Mouse (Mus musculus) olfactory bulb, adult 2 months (tissue): ENCODE measurements around the gene Mmp27. TPM values are rescaled to one million over a fixed set of nuclear protein-coding genes. Genes with fewer than 3 reads are reported as not detected.

Experiments used
- H3K27ac ChIP-seq: fragments of 200-500 bp; 2 replicates; pipeline ENCODE4 v1.5.1; 2012; ENCODE audit warnings: low read depth, low read length; ENCODE audit not compliant: insufficient read depth
- H3K4me1 ChIP-seq: fragments of 200-500 bp; 2 replicates; pipeline ENCODE4 v1.6.1; 2012; ENCODE audit warnings: low read length; ENCODE audit not compliant: control insufficient read depth, insufficient read depth
- H3K4me3 ChIP-seq: fragments of 200-500 bp; 2 replicates; pipeline ENCODE4 v1.5.1; 2012; ENCODE audit warnings: mild to moderate bottlenecking, low read depth, low read length, moderate library complexity; ENCODE audit not compliant: insufficient read depth
- CTCF ChIP-seq: fragments of 200-500 bp; IDR thresholded peaks from 2 replicates; pipeline ENCODE4 v1.5.1; 2012; ENCODE audit warnings: low read depth, mild to moderate bottlenecking, low read length, moderate library complexity; ENCODE audit not compliant: insufficient read depth
- POLR2A ChIP-seq: fragments of 200-500 bp; IDR thresholded peaks from 2 replicates; pipeline ENCODE4 v1.6.1; 2012; ENCODE audit warnings: mild to moderate bottlenecking, low read depth, low read length, moderate library complexity; ENCODE audit not compliant: insufficient read depth
- WGBS: fragments of 180-500 bp; shearing (Covaris S2); methylation state at CpG from one replicate; pipeline ENCODE4 v1.1.7; 2018; 5-methylcytosine and 5-hydroxymethylcytosine counted together
- polyA plus RNA-seq: library from polyadenylated mRNA; stranded (reverse); fragments of >200 nt; gene quantifications from 2 replicates; pipeline ENCODE4 v1.2.4, GENCODE M21; 2012; ENCODE audit warnings: low replicate concordance; ENCODE audit not compliant: missing spikeins, insufficient read depth, insufficient read length

The Mmp27 gene
- not detected in 2 replicates for polyA plus RNA-seq

DNA sequence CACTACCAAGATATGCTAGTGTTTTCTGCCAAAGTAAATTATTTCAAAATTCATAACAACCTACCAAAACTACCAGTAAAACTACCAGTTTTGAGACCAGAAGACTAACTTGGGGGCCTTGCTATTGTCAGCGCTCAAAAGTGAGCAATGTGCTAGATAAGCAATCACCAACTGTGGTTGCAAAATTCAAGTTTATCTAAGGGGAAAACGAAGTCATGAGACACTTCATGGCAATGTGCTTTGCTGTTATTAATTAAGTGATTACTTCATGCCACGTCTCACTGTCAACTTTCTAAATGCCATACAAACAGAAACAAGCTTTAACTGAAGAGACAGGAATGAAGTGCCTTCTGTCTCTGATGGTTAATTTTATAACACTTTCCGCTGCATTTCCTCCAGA lies at the start of gene Mmp27:
TSS of gene Mmp27 (plus strand) at position 235 of the 400 bp plus-strand sequence.
- WGBS = 76% methylated on average over 4 of the region's 4 CpGs
- no peaks in the 10 kb centered on the region for H3K4me1 ChIP-seq
- H3K27ac ChIP-seq = no peak within 1 kb of the TSS
- TF ChIP-seq CTCF (no peak), POLR2A (no peak)
- no peak within 1 kb of the TSS for H3K4me3 ChIP-seq

DNA sequence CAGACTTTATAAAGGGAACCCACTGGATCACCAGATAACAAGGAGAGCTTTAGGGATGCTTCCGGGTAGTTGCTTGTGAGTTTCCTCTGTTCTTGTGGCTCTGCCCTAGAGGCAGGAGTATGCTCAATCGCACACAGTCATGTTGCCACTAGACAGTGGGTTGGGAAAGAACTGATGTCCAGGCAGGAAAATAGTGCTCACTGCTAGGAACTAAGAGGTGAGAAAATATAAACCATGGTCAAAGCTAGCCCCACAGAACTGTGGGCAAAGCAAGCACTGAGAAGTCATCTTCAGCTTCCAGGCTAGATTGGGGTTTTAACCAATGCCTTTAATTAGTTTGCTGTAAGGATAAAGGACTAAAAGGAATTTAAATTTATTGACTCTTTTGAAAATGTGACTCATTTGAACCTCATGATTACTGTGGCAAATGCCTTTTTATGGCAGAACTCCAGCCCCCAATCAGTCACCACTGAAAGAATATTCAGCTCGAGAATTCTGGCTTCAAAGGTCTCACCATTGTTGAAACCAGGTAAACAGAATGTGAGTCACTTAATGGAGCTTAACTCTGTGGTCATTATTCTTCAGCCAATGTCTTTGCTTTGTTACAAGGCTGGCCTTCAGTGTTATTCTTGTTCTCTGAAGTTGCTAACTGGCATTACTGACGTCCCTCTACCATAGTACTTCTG lies 44.8 kb upstream of the Mmp27 start:
- H3K27ac ChIP-seq = no peak overlapping the region

DNA sequence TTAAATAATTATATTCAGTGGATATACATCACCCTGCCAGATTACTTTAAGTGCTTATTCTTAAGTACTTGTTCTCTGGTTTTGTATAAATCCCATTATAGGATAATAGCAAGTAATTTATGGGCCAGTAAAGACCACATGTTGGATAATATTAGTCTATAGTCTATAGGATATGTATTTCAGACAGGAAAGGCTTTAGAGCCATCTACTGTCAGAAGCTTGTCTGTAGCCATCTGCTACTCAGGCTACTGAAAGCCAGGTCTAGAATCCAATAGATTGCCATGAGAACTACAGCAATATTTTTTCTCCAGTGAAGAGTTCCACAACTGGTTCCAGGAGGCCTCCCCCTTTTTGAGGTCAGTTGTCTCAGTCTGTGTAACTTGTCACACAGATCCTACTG lies 28.4 kb upstream of the Mmp27 start:
- Histone ChIP-seq H3K27ac (no peak overlapping the region), H3K4me1 (no peaks in the 10 kb centered on the region), H3K4me3 (no peak overlapping the region)
- TF ChIP-seq POLR2A = no peak
- no peak for TF ChIP-seq CTCF

More for the DNA sequence above, 44.8 kb upstream of the Mmp27 start:
- 53% methylated on average over 4 of the region's 4 CpGs for WGBS
- no peaks in the 10 kb centered on the region for H3K4me1 ChIP-seq
- H3K4me3 ChIP-seq = no peak overlapping the region
- TF ChIP-seq CTCF (no peak), POLR2A (no peak)

DNA sequence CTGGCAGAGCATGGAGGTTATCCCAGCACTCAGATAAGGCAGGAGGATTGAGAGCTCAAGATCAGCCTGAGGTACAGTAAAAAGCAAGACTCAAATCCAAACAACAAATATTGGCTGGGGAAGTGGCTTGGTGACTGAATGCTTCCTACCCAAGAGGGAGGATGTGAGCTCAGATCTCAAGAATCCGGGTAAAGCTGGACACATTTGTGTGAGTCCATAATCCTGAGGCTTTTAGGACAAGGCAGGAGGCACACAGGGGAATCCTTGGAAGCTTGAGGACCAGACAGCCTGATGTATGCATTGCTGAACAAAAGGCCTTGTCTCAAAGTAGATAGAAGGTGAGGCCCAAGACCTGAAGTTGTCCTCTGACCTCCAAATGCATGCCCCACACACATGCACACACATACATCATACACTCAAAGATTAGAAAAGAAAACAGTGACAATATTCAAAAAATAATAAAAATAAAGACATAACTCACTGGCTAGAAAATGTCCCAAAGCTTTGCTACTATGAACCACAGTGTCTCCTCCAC lies 26.2 kb upstream of the Mmp27 start:
- 59% methylated on average over 1 of the region's 1 CpGs for WGBS

DNA sequence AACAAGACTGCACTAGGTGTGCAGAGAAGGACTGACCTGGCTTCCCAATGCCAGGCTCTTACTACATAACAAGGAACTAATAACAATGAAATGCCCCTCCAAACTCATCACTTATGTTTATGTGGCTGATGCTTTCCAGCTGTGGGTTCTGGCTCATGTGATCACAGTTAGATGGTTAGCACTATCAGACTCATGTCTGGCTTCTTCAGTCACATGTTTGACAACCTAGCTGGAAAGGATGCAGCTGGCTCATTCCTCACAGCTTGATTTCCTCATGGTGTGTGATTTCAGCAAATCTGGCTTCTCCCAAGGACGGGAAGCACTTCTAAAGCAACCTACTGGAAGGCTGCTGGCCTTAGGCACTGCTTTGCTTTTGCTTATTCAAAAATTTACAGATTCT lies 25.7 kb upstream of the Mmp27 start:
- Histone ChIP-seq H3K27ac (no peak overlapping the region), H3K4me1 (no peaks in the 10 kb centered on the region), H3K4me3 (no peak overlapping the region)
- WGBS = 47% methylated on average over 1 of the region's 1 CpGs
- TF ChIP-seq POLR2A (no peak), CTCF (no peak)

More for the DNA sequence above, 26.2 kb upstream of the Mmp27 start:
- H3K4me3 ChIP-seq = no peak overlapping the region
- no peaks in the 10 kb centered on the region for H3K4me1 ChIP-seq
- no peak overlapping the region for H3K27ac ChIP-seq
- TF ChIP-seq POLR2A (no peak), CTCF (no peak)

DNA sequence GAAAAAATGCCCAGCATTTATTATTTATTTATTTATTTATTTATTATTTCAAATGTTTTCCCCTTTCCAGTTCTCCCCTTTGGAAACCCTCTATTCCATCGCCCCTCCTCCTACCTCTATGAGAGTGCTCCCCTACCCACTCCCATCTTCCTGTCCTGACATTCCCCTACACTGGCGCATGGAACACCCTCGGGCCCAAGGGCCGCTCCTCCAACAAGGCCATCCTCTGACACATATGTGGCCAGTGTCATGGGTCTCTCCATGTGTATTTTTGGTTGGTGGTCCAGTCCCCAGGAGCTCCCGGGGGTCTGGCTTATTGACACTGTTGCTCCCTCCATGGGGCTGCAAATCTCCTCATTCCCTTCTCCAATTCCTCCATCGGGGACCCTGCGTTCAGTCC lies 25.3 kb upstream of the Mmp27 start:
- Histone ChIP-seq H3K4me1 (no peaks in the 10 kb centered on the region), H3K27ac (no peak overlapping the region), H3K4me3 (no peak overlapping the region)
- TF ChIP-seq CTCF = no peak
- WGBS = 94% methylated on average over 7 of the region's 7 CpGs

DNA sequence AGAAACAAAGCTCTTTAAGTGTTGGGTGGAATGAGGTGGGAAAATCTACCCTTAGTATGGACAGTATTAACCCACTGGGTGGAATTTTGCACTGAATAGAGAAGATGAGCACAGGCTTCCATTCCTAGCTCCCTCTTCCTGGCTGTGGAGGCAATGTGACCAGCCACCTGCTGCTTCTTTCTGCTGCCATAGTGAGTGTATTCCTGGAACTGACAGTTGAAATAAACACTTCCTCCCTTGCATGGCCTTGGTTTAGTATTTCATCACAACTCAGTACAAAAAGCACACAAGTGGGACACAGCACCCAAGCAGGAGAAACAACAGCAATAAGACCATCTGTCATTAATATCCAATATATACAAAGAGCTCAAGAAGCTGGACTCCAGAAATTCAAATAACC lies 19.3 kb upstream of the Mmp27 start:
- Histone ChIP-seq H3K4me3 (no peak overlapping the region), H3K4me1 (no peaks in the 10 kb centered on the region), H3K27ac (no peak overlapping the region)
- TF ChIP-seq POLR2A = no peak
- no peak for TF ChIP-seq CTCF

DNA sequence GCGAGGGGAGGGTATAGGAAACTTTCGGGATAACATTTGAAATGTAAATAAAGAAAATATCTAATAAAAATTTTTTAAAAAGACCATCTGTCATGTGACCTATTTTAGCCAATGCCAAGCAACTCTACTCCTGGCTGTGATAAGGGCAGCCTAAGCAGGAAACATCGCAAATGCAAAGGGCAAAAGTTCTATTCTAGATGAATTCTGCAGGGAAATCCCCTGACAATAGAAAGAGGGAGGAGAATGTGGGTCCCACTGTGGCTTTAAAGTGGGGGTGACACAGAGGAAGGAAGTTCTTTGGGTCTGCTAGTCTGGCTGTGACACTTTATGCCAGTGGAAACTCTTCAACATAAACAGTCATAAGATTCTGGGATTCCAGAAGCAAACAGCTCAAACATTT lies 17.7 kb upstream of the Mmp27 start:
- Histone ChIP-seq H3K27ac (no peak overlapping the region), H3K4me3 (no peak overlapping the region), H3K4me1 (no peaks in the 10 kb centered on the region)
- 89% methylated on average over 3 of the region's 3 CpGs for WGBS
- TF ChIP-seq POLR2A (no peak), CTCF (no peak)

DNA sequence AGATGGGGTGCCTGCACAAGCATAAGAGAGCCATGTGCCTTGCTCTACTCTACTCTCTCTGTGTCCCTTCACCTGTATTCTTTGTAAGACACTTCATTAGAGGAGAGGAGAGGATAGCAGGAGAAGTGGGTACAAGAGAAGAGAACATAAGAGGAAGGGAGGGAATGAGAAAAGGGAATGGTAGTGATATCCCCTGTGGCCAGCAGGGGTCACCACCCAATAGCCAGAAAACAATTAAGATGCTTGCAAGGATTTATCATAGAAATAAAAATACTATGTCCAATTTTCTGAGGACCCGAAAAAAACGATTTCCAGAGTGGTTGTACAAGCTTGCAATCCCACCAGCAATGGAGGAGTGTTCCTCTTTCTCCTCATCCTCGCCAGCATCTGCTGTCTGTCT lies 16.8 kb upstream of the Mmp27 start:
- no peaks in the 10 kb centered on the region for H3K4me1 ChIP-seq
- TF ChIP-seq POLR2A = no peak
- TF ChIP-seq CTCF = no peak
- 45% methylated on average over 3 of the region's 3 CpGs for WGBS

More for the DNA sequence above, 16.8 kb upstream of the Mmp27 start:
- no peak overlapping the region for H3K27ac ChIP-seq
- no peak overlapping the region for H3K4me3 ChIP-seq
